Mouse (Mus musculus): ENCODE measurements around the gene Lrig1.

The Lrig1 gene

DNA sequence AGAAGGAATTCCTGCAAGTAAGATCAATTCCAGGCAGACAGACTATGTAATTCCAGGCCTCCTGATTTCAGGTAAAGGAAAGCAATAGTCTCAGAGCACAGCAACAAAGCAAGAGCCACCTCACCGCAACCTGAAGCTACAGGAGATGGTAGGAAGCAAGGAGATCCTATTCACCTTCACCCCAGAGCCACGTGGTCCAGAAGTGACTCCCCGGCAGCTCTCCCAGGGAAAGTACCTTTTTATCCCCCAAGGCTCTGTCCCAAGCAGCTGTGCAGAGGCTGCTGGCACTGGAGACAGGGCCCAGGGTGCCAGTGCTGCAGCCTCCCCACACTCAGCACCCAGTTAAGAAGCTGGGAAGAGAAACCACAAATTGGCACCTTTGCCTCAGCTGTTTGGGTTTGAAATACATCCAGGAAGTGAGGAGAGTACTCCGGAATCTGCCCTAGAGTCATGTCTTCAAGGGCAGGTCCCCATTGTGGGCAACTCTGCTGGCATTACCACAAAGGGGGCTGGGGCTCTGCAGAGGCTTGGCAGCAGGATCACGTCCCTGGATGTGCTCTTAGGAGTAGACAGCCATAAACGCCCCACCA, 53.6 kb downstream of the Lrig1 start:
- no peak for DNase-seq

DNA sequence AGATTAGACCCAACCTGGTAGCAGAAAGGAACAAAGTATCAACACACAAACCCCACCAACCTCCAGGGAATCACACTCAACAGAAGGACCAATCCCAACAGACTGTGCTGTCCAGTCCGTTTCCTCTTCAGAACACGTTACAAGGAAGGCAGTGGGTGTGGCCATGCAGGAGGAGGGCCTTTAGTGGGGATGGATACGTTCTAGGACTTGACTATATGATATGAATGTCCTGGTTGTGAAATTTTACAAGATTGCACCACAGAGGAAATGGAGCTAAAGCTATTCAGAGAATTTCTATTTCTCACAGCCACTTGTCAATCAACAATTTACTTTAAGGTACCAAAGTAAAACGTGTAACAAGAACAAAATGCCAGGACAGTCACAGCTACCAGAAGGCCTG, 54.2 kb downstream of the Lrig1 start:
- DNase-seq = no peak

DNA sequence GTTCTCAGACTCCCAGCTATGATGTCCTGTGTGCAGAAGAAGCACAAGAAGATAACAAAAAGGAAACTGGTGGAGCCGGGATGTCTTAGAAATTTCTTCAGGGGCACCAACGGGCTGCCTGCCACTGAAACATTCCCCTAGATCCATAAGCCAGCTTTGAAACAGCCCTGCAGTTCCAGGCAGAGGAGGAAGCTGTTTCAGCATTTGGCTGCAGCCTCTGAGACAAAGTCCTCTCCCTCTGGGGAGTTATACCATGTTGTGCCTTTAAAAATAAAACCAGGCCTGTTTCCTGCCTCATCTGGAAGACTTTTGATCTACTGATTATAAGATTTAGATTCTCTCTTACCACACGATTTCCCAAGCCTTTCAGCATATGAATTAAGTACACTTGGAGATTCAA, 55.3 kb downstream of the Lrig1 start:
- peak; percentile 24 for DNase-seq

DNA sequence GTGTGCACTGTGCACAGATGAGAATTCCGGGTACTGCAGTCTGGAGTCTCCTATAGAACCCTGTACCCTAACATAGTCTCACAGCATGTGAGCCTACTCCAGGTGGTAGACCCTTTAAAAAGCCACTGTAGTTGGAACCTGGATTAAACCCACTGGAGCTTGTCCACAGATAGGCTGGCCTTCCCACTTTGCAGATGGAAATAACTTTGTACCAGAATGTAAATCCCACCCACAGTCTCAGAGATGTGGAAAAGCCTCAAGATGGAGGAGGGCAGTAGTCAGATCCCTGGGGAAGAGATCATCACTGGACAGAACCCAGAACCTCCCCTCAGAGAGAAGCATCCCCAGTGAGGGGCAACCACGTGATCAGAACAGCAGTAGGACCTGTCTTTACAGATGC, 56.0 kb downstream of the Lrig1 start:
- DNase-seq = no peak

DNA sequence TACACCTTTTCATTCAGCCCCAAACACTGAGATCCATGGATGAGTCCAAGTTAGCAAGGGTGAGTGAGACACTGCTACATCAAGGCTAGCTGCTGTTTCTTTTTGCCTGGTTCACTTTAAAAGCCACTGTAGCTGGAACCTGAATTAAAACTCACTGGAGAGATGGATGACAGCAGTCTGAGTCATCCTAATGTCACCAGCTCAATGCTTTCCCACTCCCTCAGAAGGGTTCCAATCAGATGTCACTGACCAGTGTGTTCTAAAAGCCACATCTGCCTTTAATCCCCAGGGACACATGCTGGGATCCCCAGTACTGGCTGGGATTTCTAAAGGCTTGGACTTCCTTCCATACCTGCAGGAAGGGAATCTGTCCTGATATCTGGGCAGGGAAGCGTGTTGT, 57.9 kb downstream of the Lrig1 start:
- no peak for DNase-seq

- no peak for DNase-seq
Measured at GRCm38 (mm10) chr6:94640297-94640696, 59.7 kb downstream of the Lrig1 start.

- DNase-seq = no peak
Measured at GRCm38 (mm10) chr6:94637024-94637434, 62.9 kb downstream of the Lrig1 start.

DNA sequence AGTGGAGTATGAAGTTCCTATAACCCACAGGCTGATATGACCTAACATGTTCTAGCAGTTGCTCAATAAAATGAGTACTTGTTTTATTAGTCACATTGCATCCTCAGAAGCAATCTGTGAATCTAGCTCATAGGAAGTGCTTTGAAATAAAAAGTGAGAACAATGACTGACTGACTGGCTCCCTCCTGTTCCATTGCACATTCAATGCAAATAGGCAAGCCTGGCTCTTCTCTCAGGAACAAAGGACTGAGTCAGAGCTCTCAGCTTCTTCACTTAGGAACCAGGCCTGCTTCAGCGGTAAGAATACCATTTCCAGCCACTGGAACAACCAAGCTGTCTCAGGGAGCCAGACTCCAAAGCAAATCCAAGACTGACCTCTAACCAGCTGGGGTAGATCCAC, 64.6 kb downstream of the Lrig1 start:
- DNase-seq = no peak

DNA sequence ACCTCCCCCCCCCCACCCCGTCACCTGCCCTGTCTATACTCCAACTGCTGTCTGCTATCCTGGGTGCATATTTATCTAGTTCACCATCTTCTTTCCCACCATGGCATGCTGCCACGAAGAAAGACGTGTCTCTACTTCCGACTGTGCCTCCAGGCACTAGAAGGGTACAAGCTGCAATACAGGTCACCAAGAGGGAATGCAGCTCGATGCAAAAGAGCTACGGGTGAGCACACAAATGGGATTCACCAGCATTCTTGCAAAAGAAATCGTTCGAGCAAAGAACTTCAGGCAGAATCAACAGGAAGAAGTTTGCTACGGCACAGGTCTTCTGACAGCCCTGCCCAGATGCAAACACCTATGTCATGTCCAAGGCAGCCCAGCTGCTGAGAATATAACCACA, 65.2 kb downstream of the Lrig1 start:
- no peak for DNase-seq

DNA sequence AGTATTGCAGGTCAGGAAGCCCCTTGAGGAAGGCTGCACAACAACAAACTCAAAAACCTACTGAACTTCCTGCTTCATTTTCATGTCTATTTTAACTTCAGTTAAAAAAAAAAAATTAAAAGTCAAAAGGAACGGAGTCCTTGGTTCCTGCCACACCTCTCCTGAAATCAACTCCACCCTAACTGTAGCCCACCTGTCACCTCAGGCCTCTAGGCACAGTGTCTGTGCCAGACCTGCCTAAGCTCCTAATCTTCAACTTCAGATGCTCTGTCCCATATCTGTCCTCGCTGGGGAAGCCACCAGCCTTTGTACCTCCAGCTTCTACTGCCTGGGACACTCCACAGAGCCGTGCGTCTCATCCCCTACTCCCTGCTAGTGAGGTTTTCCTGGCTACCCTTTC, 65.7 kb downstream of the Lrig1 start:
- DNase-seq = no peak

DNA sequence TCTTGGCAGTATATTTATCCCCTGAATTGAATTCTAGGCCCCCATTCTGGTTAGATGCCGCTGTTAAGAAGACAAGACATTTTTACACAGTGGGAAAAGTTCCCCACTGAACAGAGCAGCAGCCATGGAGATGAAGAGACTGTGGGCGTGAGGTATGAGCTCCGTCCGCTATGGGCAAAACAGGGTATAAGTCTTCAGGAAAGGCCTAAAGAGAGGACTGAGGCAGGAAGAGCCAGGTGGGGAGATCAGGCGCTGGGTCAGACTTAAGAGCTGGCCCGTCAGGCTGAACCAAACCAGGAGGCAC, 68.2 kb downstream of the Lrig1 start:
- DNase-seq = no peak

DNA sequence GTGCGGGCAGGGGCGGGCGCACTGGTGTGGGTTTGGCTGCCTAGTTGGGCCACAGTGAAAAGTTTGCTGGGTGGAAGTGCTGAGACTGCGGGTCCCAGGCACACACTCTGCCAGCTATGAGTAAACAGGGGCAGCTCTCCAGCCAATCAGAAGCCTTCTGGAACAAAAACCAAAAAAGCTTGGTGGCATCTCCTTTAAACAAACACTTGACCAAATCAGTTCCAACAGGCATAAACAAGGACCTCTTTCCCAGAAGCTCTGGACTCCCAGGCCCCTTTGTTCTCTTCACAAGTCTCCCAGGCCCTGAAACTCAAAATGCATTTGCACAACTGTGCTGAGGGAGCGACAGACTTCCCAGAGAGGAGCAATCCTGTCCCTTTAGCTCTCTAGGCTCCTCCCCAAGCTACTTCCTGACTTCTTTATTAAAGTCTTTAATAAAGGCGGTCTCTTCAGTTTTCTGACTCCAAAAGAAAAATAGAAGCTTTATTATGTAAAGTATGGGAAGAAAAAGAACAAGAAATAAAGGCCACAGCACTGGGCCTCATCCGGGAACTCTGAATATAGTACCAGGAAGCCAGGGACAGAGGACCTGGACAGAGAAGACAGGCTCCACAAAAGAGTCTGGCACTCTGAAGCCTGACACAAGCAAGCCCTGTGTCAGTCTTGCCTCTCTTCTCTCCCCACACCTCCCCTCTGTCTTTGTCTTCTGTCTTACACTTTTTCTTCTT, 68.7 kb downstream of the Lrig1 start:
- no peak for DNase-seq

DNA sequence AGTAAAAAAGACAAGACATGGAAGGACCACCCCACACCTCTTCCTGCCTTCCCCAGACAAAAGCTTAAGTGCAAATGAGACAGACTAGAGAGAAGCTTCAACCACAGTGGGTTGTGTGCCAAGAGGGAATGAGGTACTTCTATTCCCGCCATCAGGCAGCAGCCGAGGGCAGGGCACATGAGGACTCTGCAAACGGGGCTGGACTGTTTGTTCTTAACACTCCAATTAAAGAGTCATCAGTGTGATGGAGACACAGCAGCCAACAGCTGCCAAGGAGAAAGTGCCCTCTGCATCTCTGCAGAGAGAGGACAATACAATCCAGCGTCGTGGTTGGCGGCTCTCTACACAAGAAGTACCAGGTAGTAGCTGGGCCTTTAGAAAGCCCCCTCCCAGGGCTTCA, 71.2 kb downstream of the Lrig1 start:
- no peak for DNase-seq

DNA sequence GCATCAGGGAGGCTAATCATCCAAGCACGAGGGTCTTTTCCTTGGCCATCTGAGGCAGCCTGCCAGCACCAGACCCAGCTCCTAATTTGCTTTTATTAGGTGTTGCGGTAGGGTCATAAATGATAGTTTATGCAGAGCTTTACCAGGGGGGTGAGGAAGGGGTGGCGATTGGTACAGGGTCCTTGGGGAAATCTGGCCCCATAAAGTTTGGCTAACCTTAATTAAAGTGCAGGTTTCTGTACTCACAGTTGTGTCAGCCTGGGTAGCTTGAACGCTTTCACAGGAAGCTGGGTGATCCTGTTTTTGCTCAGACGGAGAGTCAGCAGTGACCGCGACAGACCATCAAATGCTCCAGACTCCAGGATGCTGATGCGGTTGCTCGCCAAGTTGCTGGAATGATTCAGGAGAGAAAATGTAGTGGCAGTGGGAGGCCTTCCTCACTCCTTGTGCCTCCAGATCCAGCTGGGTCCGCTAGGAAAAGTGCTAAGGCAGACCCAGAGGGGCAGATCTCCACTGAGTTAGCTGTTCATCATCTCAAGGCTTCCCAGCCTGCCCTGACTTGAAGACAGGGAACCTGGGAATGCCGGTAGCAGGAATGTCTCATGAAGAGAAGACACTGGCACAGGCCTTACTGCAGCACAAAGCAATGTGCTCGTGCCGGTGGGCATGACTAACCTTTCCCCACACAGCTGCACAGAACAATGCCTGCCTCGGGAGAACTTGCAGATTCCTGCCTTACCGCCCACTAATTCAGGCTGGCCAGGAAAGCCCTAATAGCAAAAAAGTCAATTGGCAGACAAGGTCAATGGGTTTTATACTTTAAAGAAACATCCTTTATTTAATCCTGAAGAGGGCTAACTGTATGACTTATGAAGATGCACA, 72.0 kb downstream of the Lrig1 start:
- DNase-seq = no peak

DNA sequence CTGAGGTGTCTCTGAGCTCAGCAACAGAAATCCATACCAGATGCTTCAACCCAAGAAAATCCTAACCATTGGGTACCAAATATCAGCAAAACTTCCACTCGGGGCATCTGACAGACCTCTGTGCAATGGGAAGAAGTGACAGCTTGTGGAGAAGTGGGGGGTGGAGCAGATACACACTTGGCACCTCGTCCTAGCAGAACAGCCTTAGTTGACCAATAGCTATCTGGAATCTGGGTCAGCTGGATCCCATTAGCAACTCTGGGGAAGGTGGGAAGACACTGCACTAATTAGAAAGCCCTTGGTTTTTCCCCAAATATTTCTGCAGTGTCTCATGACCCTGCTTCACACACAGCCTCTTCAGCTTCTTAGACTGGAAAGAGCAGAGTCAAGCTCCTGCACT, 73.2 kb downstream of the Lrig1 start:
- DNase-seq = no peak

DNA sequence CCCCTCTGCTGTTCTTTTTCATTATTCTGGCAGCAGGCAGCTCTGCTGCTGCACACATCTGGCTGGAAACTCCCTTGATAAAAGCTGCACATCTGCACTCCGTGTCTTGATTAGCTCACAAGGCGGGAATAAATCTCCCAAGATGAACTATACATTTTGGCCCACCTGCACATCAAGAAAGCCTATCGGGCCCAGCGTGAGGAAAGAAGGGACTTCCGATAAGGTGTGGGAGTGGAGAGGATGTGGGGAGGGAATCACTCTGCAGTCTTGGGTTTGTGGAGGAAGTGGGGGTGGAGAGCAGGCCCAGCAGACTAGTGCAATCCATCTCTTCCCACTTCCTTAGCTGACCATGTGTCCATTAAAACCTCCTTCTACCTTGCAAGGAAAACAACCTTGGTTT, 74.1 kb downstream of the Lrig1 start:
- DNase-seq = no peak

DNA sequence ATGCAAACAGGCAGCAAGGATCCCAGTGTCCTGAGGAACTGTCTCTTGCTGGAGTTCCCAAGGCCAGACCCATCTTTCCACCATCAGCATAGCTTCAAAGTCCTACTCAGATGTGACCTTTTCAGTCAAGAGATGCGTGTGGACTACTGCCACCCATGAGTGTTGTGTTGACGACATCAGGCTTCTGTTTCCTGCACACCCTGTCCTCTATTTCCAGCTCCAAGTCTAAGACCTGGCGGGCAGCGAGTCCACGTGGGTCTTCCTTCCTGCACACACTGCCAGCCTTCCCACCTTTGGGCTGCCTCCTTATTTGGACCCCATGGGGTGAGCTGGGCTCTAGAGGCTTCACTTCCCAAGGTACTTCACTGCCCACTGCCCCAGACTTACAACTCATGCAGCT, 75.4 kb downstream of the Lrig1 start:
- DNase-seq = no peak

DNA sequence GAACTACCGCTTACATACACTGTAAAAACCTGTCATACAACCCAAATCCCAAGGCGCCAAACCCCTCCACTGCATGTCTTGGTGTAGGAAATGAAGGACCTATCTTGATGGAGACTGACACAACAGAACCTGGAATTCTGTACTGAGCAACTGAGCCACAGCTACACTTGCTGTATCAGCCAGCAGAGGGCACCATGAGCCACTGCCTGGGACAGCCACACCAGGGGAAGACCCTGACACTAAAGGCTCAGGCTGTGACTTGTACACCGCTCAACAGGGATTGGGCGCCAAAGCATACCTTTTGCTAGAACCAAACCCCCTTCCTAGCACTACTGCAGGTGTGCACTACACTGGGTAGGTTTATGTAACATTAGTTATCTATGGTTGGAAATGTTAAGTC, 77.0 kb downstream of the Lrig1 start:
- peak; percentile 53 for DNase-seq

GRCm38 (mm10) chr6:94620801-94621301, 79.1 kb downstream of the Lrig1 start:
- DNase-seq = no peak

DNA sequence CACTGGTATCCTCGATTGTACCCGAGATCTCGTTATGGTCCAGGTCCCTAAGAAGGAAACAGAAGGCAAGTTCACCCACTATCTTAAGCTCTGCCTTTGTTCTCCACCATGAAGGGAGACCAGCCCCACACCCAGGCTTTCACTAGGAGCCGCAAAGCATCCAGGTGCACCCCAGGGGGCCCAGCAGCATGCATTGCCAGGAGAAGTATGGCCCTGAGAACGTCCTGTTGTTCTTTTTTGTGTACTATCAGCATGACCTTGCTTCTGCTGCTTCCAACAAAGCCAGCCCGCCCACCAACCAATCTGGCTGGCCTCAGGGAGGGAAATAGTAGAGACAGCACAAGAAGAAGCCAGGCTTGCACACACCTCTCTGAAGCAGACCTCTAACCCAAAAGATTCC, 79.7 kb downstream of the Lrig1 start:
- no peak for DNase-seq

DNA sequence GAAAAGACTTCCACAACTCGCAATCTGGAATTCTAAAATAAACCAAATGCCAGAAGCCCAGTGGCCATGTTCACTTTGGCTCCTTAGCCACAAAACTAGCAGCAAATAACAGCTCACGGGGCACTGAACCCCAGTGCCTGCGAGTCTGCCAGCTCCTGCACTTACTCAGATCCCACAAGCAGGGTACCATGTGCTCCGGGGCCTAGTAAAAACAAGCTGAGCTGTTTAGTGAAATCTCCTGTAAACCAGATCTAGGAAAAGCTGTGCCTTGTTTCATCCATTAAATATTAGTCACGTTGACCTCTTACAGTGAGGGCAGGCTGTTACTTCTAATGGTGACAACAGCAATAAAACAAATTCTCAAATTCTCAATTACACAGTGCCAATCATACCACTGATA, 81.3 kb downstream of the Lrig1 start:
- DNase-seq = no peak

GRCm38 (mm10) chr6:94615936-94616335, 84.0 kb downstream of the Lrig1 start:
- peak; percentile 38 for DNase-seq

- DNase-seq = no peak
Measured at GRCm38 (mm10) chr6:94614346-94614745, 85.6 kb downstream of the Lrig1 start.
